Mouse (Mus musculus) urinary bladder, adult 2 months (tissue): ENCODE measurements around the gene Ugt1a5. TPM values are rescaled to one million over a fixed set of nuclear protein-coding genes. Genes with fewer than 3 reads are reported as not detected.
A peak's percentile ranks its signal among the peaks of the same experiment; 100 is the strongest.

Source experiments
- DNase-seq: peaks from one replicate; pipeline ENCODE4 v3.0.0; 2022; ENCODE audit warnings: low spot score
- polyA plus RNA-seq: library from polyadenylated mRNA; depleted of rRNA; stranded (reverse); fragments of >200 nt; gene quantifications from 2 replicates; pipeline ENCODE4 v1.2.3, GENCODE M21; 2012; rRNA removed

The Ugt1a5 gene
- polyA plus RNA-seq, 1 experiment, result 2.3 TPM

DNA sequence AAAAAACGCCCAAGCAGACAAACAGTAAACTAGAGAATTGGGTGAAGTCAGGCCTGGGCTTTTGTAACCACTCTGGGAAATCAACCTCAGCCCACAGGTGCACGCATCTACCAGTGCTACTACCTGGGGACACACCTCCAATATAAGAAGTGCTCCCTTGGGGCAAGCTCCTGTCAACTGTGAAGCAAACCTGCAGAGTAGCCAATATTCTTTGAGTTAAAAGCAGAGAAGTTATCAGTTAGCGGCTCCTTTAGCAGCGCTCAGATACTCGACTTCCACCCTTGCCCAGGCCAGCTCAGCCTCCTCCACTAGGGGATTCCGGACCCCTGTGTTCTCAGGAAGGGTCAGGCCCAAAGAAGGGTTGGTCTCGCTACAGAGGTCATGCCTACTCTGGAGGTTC lies 95.9 kb downstream of the Ugt1a5 start:
- no peak for DNase-seq

DNA sequence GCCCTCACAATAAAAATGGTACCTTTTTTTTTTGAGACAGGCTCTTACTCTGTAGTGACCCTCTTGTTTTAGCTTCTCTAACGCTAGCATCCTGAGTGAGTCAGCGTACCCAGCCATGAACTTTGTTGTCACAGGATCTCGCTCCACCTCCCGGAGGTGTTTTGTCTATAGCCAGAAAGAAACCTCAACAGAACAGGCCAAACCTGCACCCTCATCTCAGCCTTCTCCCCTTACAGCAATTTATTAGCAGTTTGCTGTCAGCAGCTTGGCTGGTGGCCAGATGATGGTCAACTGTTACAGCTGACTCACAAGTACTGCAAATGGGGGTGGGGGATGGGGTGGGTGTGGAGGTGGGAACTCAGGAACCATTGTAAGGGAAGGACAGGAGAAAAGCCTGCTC lies 96.4 kb downstream of the Ugt1a5 start:
- peak; percentile 94 for DNase-seq

DNA sequence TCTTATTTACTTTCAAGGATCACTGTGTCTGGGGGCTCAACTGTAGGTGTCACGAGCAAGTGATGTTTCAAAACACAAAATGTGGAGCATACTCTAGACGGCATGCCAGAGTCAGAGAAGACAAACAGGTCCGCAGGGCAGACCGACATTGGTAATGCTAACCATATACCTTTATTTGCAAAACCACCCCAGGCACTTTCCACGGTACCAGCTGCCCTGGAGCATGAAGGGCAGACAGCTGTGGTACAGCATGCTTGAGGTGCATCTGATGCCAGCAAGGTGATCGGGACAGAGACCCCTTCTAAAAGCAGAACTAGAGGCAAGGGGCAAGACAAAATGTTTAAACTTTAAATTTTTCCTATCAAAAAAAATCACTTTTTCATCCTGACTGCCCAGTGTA lies 97.1 kb downstream of the Ugt1a5 start:
- DNase-seq, result no peak

DNA sequence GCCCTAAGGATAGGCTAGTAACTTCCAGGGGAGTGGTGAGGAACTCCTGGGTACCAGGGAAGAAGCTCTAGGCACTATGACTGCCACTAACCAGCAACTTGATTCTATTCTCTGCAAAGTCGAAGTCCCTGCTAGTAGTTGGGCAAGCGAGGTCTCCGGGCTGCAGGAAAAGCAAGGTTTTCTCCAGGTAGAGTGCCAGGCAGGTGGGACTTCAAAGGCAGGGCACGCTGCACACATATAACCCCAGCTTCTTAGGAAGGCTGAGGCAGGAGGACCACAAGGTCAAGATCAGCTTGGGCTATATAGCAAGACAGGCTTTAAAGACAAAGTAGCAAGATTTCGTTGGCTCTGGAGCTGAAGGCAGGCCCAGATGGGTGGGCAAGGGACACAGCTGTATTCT lies 98.0 kb downstream of the Ugt1a5 start:
- DNase-seq, result no peak

DNA sequence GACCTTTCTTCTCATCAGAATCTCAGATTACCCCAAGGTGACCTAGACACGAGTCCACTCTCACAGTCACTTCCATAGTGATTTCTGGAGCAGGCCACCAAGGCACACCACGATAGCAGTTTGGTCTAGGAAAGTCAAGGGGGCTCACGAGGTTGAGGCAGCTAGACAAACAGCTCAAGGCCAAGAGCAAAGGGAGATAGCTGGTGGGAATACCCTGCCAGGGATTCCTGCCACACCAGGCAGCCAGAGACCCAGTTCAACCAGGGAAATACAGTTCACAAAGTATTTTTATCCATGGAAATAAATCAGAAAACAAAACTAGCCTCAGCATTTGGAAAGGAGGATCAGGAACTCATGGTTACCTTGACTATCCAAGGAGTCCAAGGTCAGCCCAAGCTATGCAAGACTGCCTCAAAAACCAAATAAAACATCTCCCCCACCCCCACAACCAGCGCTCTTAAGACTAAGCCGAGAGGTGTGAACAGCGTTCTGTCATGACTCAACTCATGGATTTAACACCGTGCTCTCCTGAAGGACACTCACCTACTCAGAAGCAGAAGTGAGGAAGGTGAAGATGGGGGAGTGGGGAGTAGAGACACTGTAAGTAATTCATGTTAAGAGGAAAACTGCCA lies 98.5 kb downstream of the Ugt1a5 start:
- DNase-seq, result no peak

DNA sequence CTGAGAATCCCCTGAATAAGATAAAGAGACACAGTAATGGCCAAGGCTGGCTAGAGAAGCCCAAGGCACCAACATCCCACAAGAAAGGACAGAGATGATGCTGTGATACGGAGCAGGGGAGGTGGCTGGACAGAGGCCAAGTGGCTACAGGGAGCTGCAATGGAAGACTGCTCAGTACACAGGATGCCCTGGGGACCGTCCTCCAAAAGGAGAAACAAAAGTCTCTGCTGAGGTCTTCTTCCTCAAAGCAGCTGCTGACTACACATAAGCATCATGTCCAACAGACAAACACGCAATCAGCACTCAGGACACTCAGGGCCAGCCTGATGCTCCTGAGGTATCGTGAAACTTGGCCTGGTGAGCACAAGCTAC lies 99.0 kb downstream of the Ugt1a5 start:
- DNase-seq, result peak; percentile 42

DNA sequence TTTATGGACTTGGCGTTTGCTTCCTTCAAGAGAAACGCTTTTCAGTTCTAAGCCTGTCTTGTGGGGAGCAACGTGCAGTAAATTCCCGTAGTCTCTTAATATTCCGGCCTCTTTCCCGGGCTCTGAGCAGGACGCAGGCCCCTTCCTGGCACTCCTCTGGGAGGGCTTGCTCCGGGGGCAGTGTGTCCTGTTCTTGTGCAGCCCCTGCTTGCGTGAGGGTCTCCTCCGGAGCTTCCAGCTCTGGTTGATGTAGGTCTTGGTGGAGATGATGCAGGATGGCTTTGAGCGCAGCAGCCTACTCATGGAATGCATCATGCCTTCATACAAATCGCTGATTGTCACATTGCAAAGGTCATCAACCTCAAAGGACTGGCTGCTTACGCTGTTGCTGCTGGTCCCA lies 100.3 kb downstream of the Ugt1a5 start:
- DNase-seq, result peak; percentile 44

DNA sequence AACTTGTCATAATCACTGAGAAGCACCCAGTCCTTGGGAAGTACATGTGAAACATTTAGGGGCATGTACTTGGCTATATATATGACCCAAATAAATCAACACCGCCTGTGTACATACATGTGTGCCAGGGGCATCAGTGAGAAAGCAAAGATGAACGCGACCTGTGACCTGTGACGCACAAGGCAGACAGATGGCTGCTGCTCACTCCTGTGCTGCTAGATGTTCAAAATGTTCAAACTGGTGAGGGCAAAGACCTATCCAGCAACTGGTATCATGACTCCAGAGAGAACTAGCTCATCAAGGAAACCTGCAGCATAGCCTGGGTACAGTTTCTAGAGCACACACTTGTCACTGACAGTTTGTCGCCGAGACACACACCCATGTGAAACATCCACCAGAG lies 101.7 kb downstream of the Ugt1a5 start:
- DNase-seq, result no peak

DNA sequence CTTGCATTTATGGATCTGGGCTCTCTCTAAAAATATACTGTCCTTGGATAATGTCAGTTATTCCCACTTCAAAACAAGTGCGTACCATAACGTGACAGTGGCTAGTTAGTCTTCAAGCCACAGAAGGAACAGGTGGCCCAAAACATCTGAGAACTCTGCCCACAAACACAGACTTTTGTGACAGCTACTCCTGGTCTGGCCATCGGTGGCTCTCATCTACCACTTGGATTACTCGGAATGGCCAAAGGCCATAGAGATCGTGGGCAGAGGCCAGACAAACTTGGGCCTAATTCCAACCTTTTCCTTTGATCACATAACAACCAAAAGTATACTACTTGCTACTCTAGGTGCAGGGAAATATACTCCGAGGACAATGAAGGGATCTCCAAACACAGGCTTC lies 102.3 kb downstream of the Ugt1a5 start:
- no peak for DNase-seq

Other genes starting within 250 kb of the Ugt1a5 start
- gene Usp40, start 157.5 kb upstream of the Ugt1a5 start, polyA plus RNA-seq, result 19.4 and 23.5 TPM in 2 replicates
- gene Ugt1a10, start 110.6 kb upstream of the Ugt1a5 start, polyA plus RNA-seq, result 0.16 TPM in 1 of 2 replicates, not detected in the other
- gene Ugt1a9, start 95.2 kb upstream of the Ugt1a5 start, polyA plus RNA-seq, result not detected in 2 replicates
- gene Ugt1a8, start 78.2 kb upstream of the Ugt1a5 start, polyA plus RNA-seq, result not detected in 2 replicates
- 96.6 and 98.2 TPM in 2 replicates for gene Ugt1a7c, start 71.0 kb upstream of the Ugt1a5 start, polyA plus RNA-seq
- gene Ugt1a6b, start 62.8 kb upstream of the Ugt1a5 start, polyA plus RNA-seq, result 30.4 and 31.7 TPM in 2 replicates
- 361 and 412 TPM in 2 replicates for gene Ugt1a6a, start 31.2 kb upstream of the Ugt1a5 start, polyA plus RNA-seq
- gene Ugt1a2, start 34.6 kb downstream of the Ugt1a5 start, polyA plus RNA-seq, result 0.77 and 1.6 TPM in 2 replicates
- gene Dnajb3, start 39.8 kb downstream of the Ugt1a5 start, polyA plus RNA-seq, result 1.3 and 1.7 TPM in 2 replicates
- gene Ugt1a1, start 45.9 kb downstream of the Ugt1a5 start, polyA plus RNA-seq, result 9.0 and 11.0 TPM in 2 replicates
- gene Mroh2a, start 61.0 kb downstream of the Ugt1a5 start, polyA plus RNA-seq, result 0.24 and 0.29 TPM in 2 replicates
- 62.9 and 67.6 TPM in 2 replicates for gene Hjurp, start 111.6 kb downstream of the Ugt1a5 start, polyA plus RNA-seq
- not detected in 2 replicates for gene Trpm8, start 111.6 kb downstream of the Ugt1a5 start, polyA plus RNA-seq
- 0.13 TPM in 1 of 2 replicates, not detected in the other for gene Spp2, start 240.9 kb downstream of the Ugt1a5 start, polyA plus RNA-seq